8 mouse cellular contexts compared by ENCODE assay signal in the genomic region with DNA sequence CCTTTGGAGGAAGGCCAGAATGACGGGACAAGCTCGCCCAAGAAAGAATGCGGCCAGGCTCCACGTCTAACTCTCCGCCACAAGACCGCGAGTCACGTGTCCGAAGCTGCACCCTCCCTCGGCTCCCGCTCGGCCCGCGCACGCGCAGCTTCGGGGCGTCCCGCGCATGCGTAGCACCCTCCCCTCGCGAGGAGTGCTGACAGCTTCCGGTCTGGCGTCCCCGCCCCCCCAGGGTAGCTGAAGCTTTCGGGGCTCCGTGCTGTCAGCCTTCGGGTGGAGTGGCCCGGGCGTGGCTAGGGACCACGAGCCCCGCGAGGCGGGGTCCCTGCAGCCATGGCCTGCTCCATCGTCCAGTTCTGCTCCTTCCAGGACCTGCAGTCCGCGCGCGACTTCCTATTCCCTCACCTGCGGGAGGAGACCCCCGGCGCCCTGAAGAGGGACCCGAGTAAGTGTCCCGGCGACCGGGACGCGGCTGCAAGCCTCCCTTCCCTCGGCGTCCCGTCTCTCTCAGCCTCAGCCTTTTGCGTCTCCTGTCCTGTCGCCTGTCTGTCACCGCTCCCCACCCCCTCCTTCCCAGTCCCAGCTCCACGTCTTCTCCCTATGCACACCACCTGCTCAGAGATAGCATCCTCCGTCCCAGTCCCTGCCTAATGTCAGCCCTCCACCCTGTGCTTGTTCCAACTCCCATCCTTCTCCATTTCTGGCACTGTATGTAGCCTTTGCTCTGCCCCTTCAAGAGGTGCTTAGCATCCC. TPM values are rescaled to one million over a fixed set of nuclear protein-coding genes. Genes with fewer than 3 reads are reported as not detected.
DNase-seq lines count a peak whose midpoint lies in the region; ATAC-seq and TF ChIP-seq lines count a peak whose summit lies in the region.

A gene (plus strand): TSS at position 209 of the 753 bp plus-strand sequence.

- H3K27ac ChIP-seq in embryonic facial prominence, embryonic 14.5 days (replicated peaks; ENCODE audit: low read depth, low read length): peak within 1 kb of the TSS; percentile 71
- H3K27ac ChIP-seq in limb, embryonic 14.5 days (replicated peaks; ENCODE audit: low read depth, low read length): peak within 1 kb of the TSS; percentile 70
- peak within 1 kb of the TSS; percentile 68 for H3K27ac ChIP-seq in midbrain, postnatal 0 days (ENCODE audit: low read depth, low read length)

- H3K4me2 ChIP-seq in embryonic facial prominence, embryonic 14.5 days (ENCODE audit: low read depth, low read length): peak within 1 kb of the TSS; percentile 86
- peak within 1 kb of the TSS; percentile 89 for H3K4me2 ChIP-seq in limb, embryonic 14.5 days (replicated peaks; ENCODE audit: low read depth, low read length, severe bottlenecking)
- peak within 1 kb of the TSS; percentile 88 for H3K4me2 ChIP-seq in midbrain, postnatal 0 days (ENCODE audit: low read depth, low read length, poor library complexity, severe bottlenecking)

- peak within 1 kb of the TSS; percentile 92 for H3K9ac ChIP-seq in embryonic facial prominence, embryonic 14.5 days (ENCODE audit: low read depth, low read length)
- H3K9ac ChIP-seq in limb, embryonic 14.5 days (ENCODE audit: low read depth, low read length, severe bottlenecking): peak within 1 kb of the TSS; percentile 76
- peak within 1 kb of the TSS; percentile 92 for H3K9ac ChIP-seq in midbrain, postnatal 0 days (replicated peaks; ENCODE audit: low read length, poor library complexity, severe bottlenecking)

- peak; percentile 96 for ATAC-seq in embryonic facial prominence, embryonic 14.5 days (ENCODE audit: low read depth)
- peak; percentile 96 for ATAC-seq in limb, embryonic 14.5 days (ENCODE audit: low FRiP score, low read depth)
- peak; percentile 94 for ATAC-seq in midbrain, postnatal 0 days (ENCODE audit: low FRiP score)

- peaks cover 4% of the 10 kb centered on the region; the same call in 1 of the 2 replicates for H3K36me3 ChIP-seq in embryonic facial prominence, embryonic 14.5 days (ENCODE audit: control insufficient read depth, insufficient read depth, low read length)
- H3K36me3 ChIP-seq in limb, embryonic 14.5 days (ENCODE audit: control insufficient read depth, insufficient read depth, low read length): no peaks in the 10 kb centered on the region
- H3K36me3 ChIP-seq in midbrain, postnatal 0 days (ENCODE audit: insufficient read depth, low read length): no peaks in the 10 kb centered on the region

- DNase-seq in 3T3-L1 (ENCODE audit: low read depth, low spot score): peak; percentile 99
- DNase-seq in adrenal gland, postnatal 4 days (ENCODE audit: low spot score in 2 of 2): peak; percentile 100
- DNase-seq in embryonic facial prominence, embryonic 14.5 days (ENCODE audit: low spot score): peak; percentile 97
- peak; percentile 99 for DNase-seq in heart, adult 8-10 months (ENCODE audit: low spot score)
- peak; percentile 99 for DNase-seq in kidney, adult 9 months
- peak; percentile 95 for DNase-seq in limb, embryonic 14.5 days (ENCODE audit: low spot score)
- DNase-seq in midbrain, postnatal 0 days (ENCODE audit: low spot score): peak; percentile 96
- peak; percentile 100 for DNase-seq in spleen, postnatal 14 days (ENCODE audit: low spot score in 2 of 2)

- no peak; the same call in 1 of the 2 replicates for TF ChIP-seq POLR2A in limb, embryonic 14.5 days (IDR thresholded peaks at IDR 0.05; ENCODE audit: borderline replicate concordance, extremely low read depth, insufficient read depth, insufficient read length)

- no peaks in the 10 kb centered on the region for H3K27me3 ChIP-seq in embryonic facial prominence, embryonic 14.5 days (replicated peaks; ENCODE audit: control insufficient read depth, insufficient read depth, low read length)
- no peaks in the 10 kb centered on the region for H3K27me3 ChIP-seq in limb, embryonic 14.5 days (ENCODE audit: control insufficient read depth, insufficient read depth, low read length)
- no peaks in the 10 kb centered on the region for H3K27me3 ChIP-seq in midbrain, postnatal 0 days (ENCODE audit: insufficient read depth, low read length)

- H3K4me3 ChIP-seq in embryonic facial prominence, embryonic 14.5 days (ENCODE audit: low read depth, low read length): peak within 1 kb of the TSS; percentile 96
- H3K4me3 ChIP-seq in limb, embryonic 14.5 days (replicated peaks; ENCODE audit: low read length): peak within 1 kb of the TSS; percentile 73
- peak within 1 kb of the TSS; percentile 94 for H3K4me3 ChIP-seq in midbrain, postnatal 0 days (ENCODE audit: low read depth, low read length)

- TF ChIP-seq CTCF in midbrain, postnatal 0 days (IDR thresholded peaks at IDR 0.05): no peak

- no peaks in the 10 kb centered on the region for H3K9me3 ChIP-seq in embryonic facial prominence, embryonic 14.5 days (ENCODE audit: control insufficient read depth, low read length)
- no peaks in the 10 kb centered on the region for H3K9me3 ChIP-seq in limb, embryonic 14.5 days (ENCODE audit: control insufficient read depth, low read length)
- no peaks in the 10 kb centered on the region for H3K9me3 ChIP-seq in midbrain, postnatal 0 days (ENCODE audit: low read length)

- peaks cover 18% of the 10 kb centered on the region; the same call in 1 of the 2 replicates for H3K4me1 ChIP-seq in embryonic facial prominence, embryonic 14.5 days (ENCODE audit: control insufficient read depth, insufficient read depth, low read length)
- peaks cover 16% of the 10 kb centered on the region for H3K4me1 ChIP-seq in limb, embryonic 14.5 days (ENCODE audit: control insufficient read depth, insufficient read depth, low read length)
- peaks cover 8% of the 10 kb centered on the region for H3K4me1 ChIP-seq in midbrain, postnatal 0 days (ENCODE audit: insufficient read depth, low read length)

- under 1% methylated on average over 37 of the region's 57 CpGs for WGBS in embryonic facial prominence, embryonic 14.5 days
- WGBS in limb, embryonic 14.5 days: 5% methylated on average over 33 of the region's 57 CpGs
- WGBS in midbrain, postnatal 0 days: 0% methylated on average over 57 of the region's 57 CpGs

RNA-seq across cellular contexts. Expression of the gene that starts here (rescaled TPM):
- total RNA-seq in adrenal gland, postnatal 4 days (2021): 10 to 100 TPM; 45.9 to 51.1 TPM
- polyA plus RNA-seq in embryonic facial prominence, embryonic 14.5 days (2014; fragmentation: Nextera tagmentation; extraction: Ambion mirVana): 23.9 and 24.2 TPM in 2 replicates
- total RNA-seq in heart, adult 8-10 months (2022): 10 to 100 TPM; 19.6 to 23.0 (median 20.8) TPM
- 36.9 and 38.0 TPM in 2 replicates for polyA plus RNA-seq in limb, embryonic 14.5 days (2012; rRNA removed)
- 24.9 and 26.3 TPM in 2 replicates for polyA plus RNA-seq in limb, embryonic 14.5 days (2014; fragmentation: Nextera tagmentation; extraction: Ambion mirVana)
- total RNA-seq in midbrain, postnatal 0 days (2014; rRNA removed): 29.8 and 32.0 TPM in 2 replicates
- polyA plus RNA-seq in midbrain, postnatal 0 days (2015; fragmentation: Nextera tagmentation; extraction: Ambion mirVana): 19.3 and 20.2 TPM in 2 replicates

Comparison
In these comparisons a context has a peak if more than half of its experiments do, and no peak if none do; other contexts are left out.
1. Peak in every context shown above with its lines: DNase-seq, ATAC-seq, H3K4me3 ChIP-seq and H3K27ac ChIP-seq.